ENCODE assay signal across 8 mouse cellular contexts in the genomic region with DNA sequence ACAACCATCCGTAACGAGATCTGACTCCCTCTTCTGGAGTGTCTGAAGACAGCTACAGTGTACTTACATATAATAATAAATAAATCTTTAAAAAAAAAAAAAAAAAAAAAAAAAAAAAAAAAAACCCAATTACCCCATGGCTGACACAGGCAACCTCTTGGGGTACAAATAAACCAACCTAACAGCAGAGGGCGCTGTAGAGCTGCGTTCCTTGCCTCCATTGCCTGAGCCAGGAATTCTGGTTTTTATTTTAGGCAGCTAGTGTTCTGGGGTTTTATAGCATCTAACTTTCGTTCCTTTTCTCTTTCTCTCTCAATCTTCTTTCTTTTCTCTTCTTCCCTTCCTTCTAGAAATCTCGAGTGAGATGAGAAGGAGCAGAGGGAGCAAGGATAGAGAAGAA. TPM values are rescaled to one million over a fixed set of nuclear protein-coding genes. Genes with fewer than 3 reads are reported as not detected.
DNase-seq lines count a peak whose midpoint lies in the region; ATAC-seq and TF ChIP-seq lines count a peak whose summit lies in the region.
"Not testable (repeated sequence)": the region's sequence is repeated elsewhere in the genome, so short reads cannot be mapped to it uniquely, and the experiment has no call there.
"Had no signal": no experiment of that assay in that cellular context is flagged by ENCODE, and none has a peak within 500 bp of the region (broad histone marks: within the 10 kb centered on the region; RNA-seq: fewer than 3 reads in every experiment).

No protein-coding gene starts in this region.

- H3K9me3 ChIP-seq in intestine, postnatal 0 days (ENCODE audit: control insufficient read depth); midbrain, embryonic 11.5 days (ENCODE audit: control insufficient read depth, low read length): not testable (repeated sequence)

- H3K4me2 ChIP-seq in intestine, postnatal 0 days (replicated peaks; ENCODE audit: low read depth); midbrain, embryonic 11.5 days: not testable (repeated sequence)

- H3K4me3 ChIP-seq in intestine, postnatal 0 days (ENCODE audit: low read depth, low read length); midbrain, embryonic 11.5 days (ENCODE audit: low read depth, low read length): not testable (repeated sequence)

- intact Hi-C loops in left cerebral cortex, postnatal 10 days (cut with DNase I): not testable (repeated sequence)

- ATAC-seq in intestine, postnatal 0 days; midbrain, embryonic 11.5 days (ENCODE audit: low FRiP score): not testable (repeated sequence)

- H3K27me3 ChIP-seq in intestine, postnatal 0 days (replicated peaks; ENCODE audit: control insufficient read depth, insufficient read depth, low read length); midbrain, embryonic 11.5 days (ENCODE audit: control insufficient read depth, insufficient read depth, low read length): not testable (repeated sequence)

- not testable (repeated sequence) for H3K27ac ChIP-seq in intestine, postnatal 0 days (ENCODE audit: low read depth, low read length); midbrain, embryonic 11.5 days (ENCODE audit: low read depth, low read length)

- DNase-seq in adipocyte (ENCODE audit: low spot score): peak; percentile 92
- peak; percentile 81 to 89 for DNase-seq in cerebellum, postnatal 25 days
- DNase-seq in gastrocnemius, adult 8-10 months (ENCODE audit: low spot score in 2 of 2): peak; percentile 49 to 53
- DNase-seq in left cerebral cortex, postnatal 10 days (ENCODE audit: extremely low spot score in 1 of 2, low spot score in 2 of 2): peak; percentile 56 to 73
- DNase-seq in midbrain, embryonic 11.5 days (ENCODE audit: low spot score, missing footprints): peak; percentile 94
- peak; percentile 58 to 85 for DNase-seq in spleen, postnatal 10 days (ENCODE audit: low spot score in 2 of 2)

- H3K4me1 ChIP-seq in intestine, postnatal 0 days (replicated peaks; ENCODE audit: control insufficient read depth, insufficient read depth, low read length); midbrain, embryonic 11.5 days (ENCODE audit: control insufficient read depth, insufficient read depth, low read length): not testable (repeated sequence)

- H3K36me3 ChIP-seq in intestine, postnatal 0 days (ENCODE audit: control insufficient read depth, insufficient read depth); midbrain, embryonic 11.5 days (ENCODE audit: control insufficient read depth, insufficient read depth, low read length): not testable (repeated sequence)

- not testable (repeated sequence) for H3K9ac ChIP-seq in intestine, postnatal 0 days (ENCODE audit: low read depth, low read length); midbrain, embryonic 11.5 days (ENCODE audit: low read length)

- peak; percentile 78 for TF ChIP-seq CTCF in intestine, postnatal 0 days (IDR thresholded peaks at IDR 0.05; ENCODE audit: low read depth)

- WGBS in intestine, postnatal 0 days: 9% methylated on average over 4 of the region's 6 CpGs
- 12% methylated on average over 4 of the region's 6 CpGs for WGBS in midbrain, embryonic 11.5 days

RNA-seq across cellular contexts. Expression of gene Socs7, which starts 4.7 kb away (rescaled TPM):
- total RNA-seq in gastrocnemius, adult 8-10 months (2022): 10 to 100 TPM; 48.4 to 53.5 (median 51.7) TPM
- polyA plus RNA-seq in intestine, postnatal 0 days (2015; fragmentation: Nextera tagmentation; extraction: Ambion mirVana): 2.4 and 2.5 TPM in 2 replicates
- 10 to 100 TPM; 81.0 to 84.7 TPM for total RNA-seq in left cerebral cortex, postnatal 10 days (2021)
- 3.4 and 3.7 TPM in 2 replicates for polyA plus RNA-seq in midbrain, embryonic 11.5 days (2014; fragmentation: Nextera tagmentation; extraction: Ambion mirVana)

RNA-seq across cellular contexts. Expression of gene Gpr179, which starts 5.8 kb away (rescaled TPM):
- total RNA-seq in gastrocnemius, adult 8-10 months (2022): under 1 TPM in 1 of 4 experiments, not detected in 3; 0.05 TPM
- polyA plus RNA-seq in intestine, postnatal 0 days (2015; fragmentation: Nextera tagmentation; extraction: Ambion mirVana): 0.07 and 0.20 TPM in 2 replicates
- under 1 TPM; 0.18 to 0.39 TPM for total RNA-seq in left cerebral cortex, postnatal 10 days (2021)
- 0.03 TPM in 1 of 2 replicates, not detected in the other for polyA plus RNA-seq in midbrain, embryonic 11.5 days (2014; fragmentation: Nextera tagmentation; extraction: Ambion mirVana)
- polyA plus RNA-seq: liver, embryonic 16.5 days had no signal

RNA-seq across cellular contexts. Expression of gene Mrpl45, which starts 42.1 kb away (rescaled TPM):
- total RNA-seq in gastrocnemius, adult 8-10 months (2022): 10 to 100 TPM; 31.8 to 39.5 (median 36.0) TPM
- polyA plus RNA-seq in intestine, postnatal 0 days (2015; fragmentation: Nextera tagmentation; extraction: Ambion mirVana): 40.2 and 40.5 TPM in 2 replicates
- 10 to 100 TPM; 20.4 to 23.3 TPM for total RNA-seq in left cerebral cortex, postnatal 10 days (2021)
- polyA plus RNA-seq in midbrain, embryonic 11.5 days (2014; fragmentation: Nextera tagmentation; extraction: Ambion mirVana): 56.6 and 58.9 TPM in 2 replicates

RNA-seq across cellular contexts. Expression of gene Arhgap23, which starts 57.7 kb away (rescaled TPM):
- total RNA-seq in gastrocnemius, adult 8-10 months (2022): 1 to 10 TPM; 3.4 to 5.2 (median 4.5) TPM
- polyA plus RNA-seq in intestine, postnatal 0 days (2015; fragmentation: Nextera tagmentation; extraction: Ambion mirVana): 3.5 and 4.6 TPM in 2 replicates
- 10 to 100 TPM; 84.0 to 91.8 TPM for total RNA-seq in left cerebral cortex, postnatal 10 days (2021)
- 2.5 and 2.8 TPM in 2 replicates for polyA plus RNA-seq in midbrain, embryonic 11.5 days (2014; fragmentation: Nextera tagmentation; extraction: Ambion mirVana)
